Mouse (Mus musculus) stomach, postnatal 0 days (tissue): ENCODE results near the gene Scamp2. TPM values are rescaled to one million over a fixed set of nuclear protein-coding genes. Genes with fewer than 3 reads are reported as not detected.

ENCODE experiments used
- ATAC-seq: fragments of 200-750 bp; cut with Nextera tagmentation; 2 replicates; pipeline ENCODE4 v1.8.0; 2017; ENCODE audit not compliant: low FRiP score, low TSS enrichment
- DNase-seq: peaks from one replicate; pipeline ENCODE4 v3.0.0-alpha.2; 2016; ENCODE audit warnings: low spot score
- H3K27ac ChIP-seq: fragments of 300-500 bp; sonication (generic); replicated peaks from 2 replicates; pipeline ENCODE4 v1.5.1; 2014; ENCODE audit warnings: mild to moderate bottlenecking, control low read depth
- H3K27me3 ChIP-seq: fragments of 300-500 bp; sonication (generic); 2 replicates; pipeline ENCODE4 v1.6.1; 2014; ENCODE audit warnings: low read length; ENCODE audit not compliant: control insufficient read depth, insufficient read depth
- H3K36me3 ChIP-seq: fragments of 300-500 bp; sonication (generic); 2 replicates; pipeline ENCODE4 v1.6.1; 2014; ENCODE audit warnings: low read length, mixed read lengths; ENCODE audit not compliant: control insufficient read depth, insufficient read depth
- H3K4me1 ChIP-seq: fragments of 300-500 bp; sonication (generic); replicated peaks from 2 replicates; pipeline ENCODE4 v1.6.1; 2014; ENCODE audit warnings: antibody characterized with exemption; ENCODE audit not compliant: control insufficient read depth, insufficient read depth
- H3K4me2 ChIP-seq: fragments of 300-500 bp; sonication (generic); replicated peaks from 2 replicates; pipeline ENCODE4 v1.6.1; 2014; ENCODE audit warnings: low read depth, mild to moderate bottlenecking, control low read depth, moderate library complexity
- H3K4me3 ChIP-seq: fragments of 300-500 bp; sonication (generic); 2 replicates; pipeline ENCODE4 v1.5.1; 2014; ENCODE audit warnings: low read depth, low read length, control low read depth
- H3K9ac ChIP-seq: fragments of 300-500 bp; sonication (generic); 2 replicates; pipeline ENCODE4 v1.6.1; 2014; ENCODE audit warnings: mild to moderate bottlenecking, low read length, control low read depth, mixed read lengths
- H3K9me3 ChIP-seq: fragments of 300-500 bp; sonication (generic); 2 replicates; pipeline ENCODE4 v1.6.1; 2016; ENCODE audit warnings: low read length; ENCODE audit not compliant: control insufficient read depth
- CTCF ChIP-seq: IDR thresholded peaks from 2 replicates; pipeline ENCODE4 v1.5.1; 2016; ENCODE audit warnings: antibody characterized with exemption, low read depth, mild to moderate bottlenecking, moderate library complexity
- EP300 ChIP-seq: optimal IDR thresholded peaks from 2 replicates; pipeline ENCODE3; 2016; ENCODE audit warnings: antibody characterized with exemption
- WGBS: fragments of 180-500 bp; shearing (Covaris S2); extraction: QIAGEN DNeasy Blood & Tissue Kit; methylation state at CpG from one replicate; pipeline ENCODE4 v1.1.7; 2014; 5-methylcytosine and 5-hydroxymethylcytosine counted together
- polyA plus RNA-seq: library from polyadenylated mRNA; unstranded; fragments of >200 nt; fragmentation: Nextera tagmentation; extraction: Ambion mirVana; gene quantifications from 2 replicates; pipeline ENCODE4 v1.2.1, GENCODE M21; 2015

Scamp2 gene
- polyA plus RNA-seq, 1 experiment from 2014 or later, result 102 TPM

- peaks cover 6% of the 10 kb centered on the region; the same call in 1 of the 2 replicates for H3K36me3 ChIP-seq
- ATAC-seq (no peak), DNase-seq (no peak)
- no peak overlapping the region for H3K4me2 ChIP-seq
- H3K4me1 ChIP-seq, result no peaks in the 10 kb centered on the region; the same call in 1 of the 2 replicates
- H3K27me3 ChIP-seq, result no peaks in the 10 kb centered on the region
- TF ChIP-seq EP300 (no peak), CTCF (no peak)
- 77% methylated on average over 11 of the region's 11 CpGs for WGBS
- no peak overlapping the region for H3K27ac ChIP-seq
- H3K9ac ChIP-seq, result no peak overlapping the region
- H3K4me3 ChIP-seq, result no peak overlapping the region
- no peaks in the 10 kb centered on the region for H3K9me3 ChIP-seq
These were observed 7.6 kb upstream of the Scamp2 start for GRCm38 (mm10) chr9:57553119-57553518.

- Histone ChIP-seq H3K9me3 (no peaks in the 10 kb centered on the region), H3K4me3 (no peak overlapping the region), H3K27me3 (no peaks in the 10 kb centered on the region), H3K4me1 (no peaks in the 10 kb centered on the region; the same call in 1 of the 2 replicates), H3K4me2 (no peak overlapping the region), H3K36me3 (no peaks in the 10 kb centered on the region), H3K9ac (no peak overlapping the region), H3K27ac (no peak overlapping the region)
- no peak for DNase-seq
- WGBS, result 50% methylated on average over 3 of the region's 3 CpGs
- TF ChIP-seq CTCF (no peak), EP300 (no peak)
- ATAC-seq, result no peak
These were observed 6.0 kb upstream of the Scamp2 start for GRCm38 (mm10) chr9:57554753-57555152.

- DNase-seq, result no peak
- no peak for ATAC-seq
- Histone ChIP-seq H3K4me2 (no peak overlapping the region), H3K27ac (no peak overlapping the region), H3K27me3 (no peaks in the 10 kb centered on the region), H3K36me3 (no peaks in the 10 kb centered on the region), H3K9ac (no peak overlapping the region), H3K4me1 (peaks cover 11% of the 10 kb centered on the region), H3K4me3 (no peak overlapping the region), H3K9me3 (no peaks in the 10 kb centered on the region)
- WGBS, result 74% methylated on average over 3 of the region's 3 CpGs
- no peak for TF ChIP-seq EP300
- TF ChIP-seq CTCF, result no peak
These were observed 3.5 kb upstream of the Scamp2 start for GRCm38 (mm10) chr9:57557215-57557614.

- ATAC-seq (no peak), DNase-seq (no peak)
- Histone ChIP-seq H3K4me1 (peaks cover 16% of the 10 kb centered on the region), H3K27ac (no peak overlapping the region), H3K4me2 (no peak overlapping the region), H3K27me3 (no peaks in the 10 kb centered on the region), H3K36me3 (no peaks in the 10 kb centered on the region), H3K4me3 (no peak overlapping the region), H3K9ac (no peak overlapping the region), H3K9me3 (no peaks in the 10 kb centered on the region)
- WGBS, result 77% methylated on average over 4 of the region's 4 CpGs
- TF ChIP-seq CTCF (no peak), EP300 (no peak)
These were observed 2.1 kb upstream of the Scamp2 start for GRCm38 (mm10) chr9:57558625-57559024.

- ATAC-seq (no peak), DNase-seq (no peak)
- Histone ChIP-seq H3K4me1 (peaks cover 17% of the 10 kb centered on the region), H3K9me3 (no peaks in the 10 kb centered on the region), H3K4me2 (no peak overlapping the region), H3K27ac (no peak overlapping the region), H3K27me3 (no peaks in the 10 kb centered on the region), H3K36me3 (no peaks in the 10 kb centered on the region), H3K9ac (no peak overlapping the region), H3K4me3 (no peak overlapping the region)
- TF ChIP-seq CTCF (no peak), EP300 (no peak)
- WGBS, result 68% methylated on average over 2 of the region's 2 CpGs
These were observed 1.2 kb upstream of the Scamp2 start for GRCm38 (mm10) chr9:57559568-57559967.

- no peak for DNase-seq
- peak overlapping the region; percentile 23; the same call in 1 of the 2 replicates for H3K9ac ChIP-seq
- no peak for ATAC-seq
- peak overlapping the region; percentile 69 for H3K4me2 ChIP-seq
- no peak for TF ChIP-seq EP300
- TF ChIP-seq CTCF, result no peak
- H3K9me3 ChIP-seq, result no peaks in the 10 kb centered on the region
- WGBS, result 29% methylated on average over 7 of the region's 7 CpGs
- H3K36me3 ChIP-seq, result no peaks in the 10 kb centered on the region
- peaks cover 17% of the 10 kb centered on the region for H3K4me1 ChIP-seq
- peak overlapping the region; percentile 35; the same call in 1 of the 2 replicates for H3K27ac ChIP-seq
- H3K4me3 ChIP-seq, result peak overlapping the region; percentile 63
- H3K27me3 ChIP-seq, result no peaks in the 10 kb centered on the region
These were observed 480 bp upstream of the Scamp2 start for GRCm38 (mm10) chr9:57560263-57560662.
